Mouse (Mus musculus) cortical plate, adult 2 months (tissue): ENCODE measurements around the gene Bbs10. TPM values are rescaled to one million over a fixed set of nuclear protein-coding genes. Genes with fewer than 3 reads are reported as not detected.

ENCODE experiments used
- H3K27ac ChIP-seq: fragments of 200-500 bp; 2 replicates; pipeline ENCODE4 v1.5.1; 2012; ENCODE audit warnings: low read length, control low read depth, inconsistent platforms; ENCODE audit not compliant: insufficient read depth
- H3K4me1 ChIP-seq: fragments of 200-500 bp; 2 replicates; pipeline ENCODE4 v1.6.1; 2011; ENCODE audit warnings: low read length; ENCODE audit not compliant: control insufficient read depth, insufficient read depth
- H3K4me3 ChIP-seq: fragments of 200-500 bp; 2 replicates; pipeline ENCODE4 v1.5.1; 2011; ENCODE audit warnings: mild to moderate bottlenecking, low read length, control low read depth; ENCODE audit not compliant: insufficient read depth
- CTCF ChIP-seq: fragments of 200-500 bp; IDR thresholded peaks from 2 replicates; pipeline ENCODE4 v1.5.1; 2011; ENCODE audit warnings: mild to moderate bottlenecking, control low read depth, low read length; ENCODE audit not compliant: insufficient read depth; ENCODE audit errors: extremely low read depth
- POLR2A ChIP-seq: fragments of 200-500 bp; IDR thresholded peaks from 2 replicates; pipeline ENCODE4 v1.6.1; 2011; ENCODE audit warnings: mild to moderate bottlenecking, low read length, control low read depth; ENCODE audit not compliant: insufficient read depth; ENCODE audit errors: extremely low read depth
- polyA plus RNA-seq: library from polyadenylated mRNA; depleted of rRNA; stranded (reverse); fragments of >200 nt; gene quantifications from 2 replicates; pipeline ENCODE4 v1.2.3, GENCODE M21; 2012; rRNA removed

The Bbs10 gene
- polyA plus RNA-seq, result 4.7 and 5.0 TPM in 2 replicates

DNA sequence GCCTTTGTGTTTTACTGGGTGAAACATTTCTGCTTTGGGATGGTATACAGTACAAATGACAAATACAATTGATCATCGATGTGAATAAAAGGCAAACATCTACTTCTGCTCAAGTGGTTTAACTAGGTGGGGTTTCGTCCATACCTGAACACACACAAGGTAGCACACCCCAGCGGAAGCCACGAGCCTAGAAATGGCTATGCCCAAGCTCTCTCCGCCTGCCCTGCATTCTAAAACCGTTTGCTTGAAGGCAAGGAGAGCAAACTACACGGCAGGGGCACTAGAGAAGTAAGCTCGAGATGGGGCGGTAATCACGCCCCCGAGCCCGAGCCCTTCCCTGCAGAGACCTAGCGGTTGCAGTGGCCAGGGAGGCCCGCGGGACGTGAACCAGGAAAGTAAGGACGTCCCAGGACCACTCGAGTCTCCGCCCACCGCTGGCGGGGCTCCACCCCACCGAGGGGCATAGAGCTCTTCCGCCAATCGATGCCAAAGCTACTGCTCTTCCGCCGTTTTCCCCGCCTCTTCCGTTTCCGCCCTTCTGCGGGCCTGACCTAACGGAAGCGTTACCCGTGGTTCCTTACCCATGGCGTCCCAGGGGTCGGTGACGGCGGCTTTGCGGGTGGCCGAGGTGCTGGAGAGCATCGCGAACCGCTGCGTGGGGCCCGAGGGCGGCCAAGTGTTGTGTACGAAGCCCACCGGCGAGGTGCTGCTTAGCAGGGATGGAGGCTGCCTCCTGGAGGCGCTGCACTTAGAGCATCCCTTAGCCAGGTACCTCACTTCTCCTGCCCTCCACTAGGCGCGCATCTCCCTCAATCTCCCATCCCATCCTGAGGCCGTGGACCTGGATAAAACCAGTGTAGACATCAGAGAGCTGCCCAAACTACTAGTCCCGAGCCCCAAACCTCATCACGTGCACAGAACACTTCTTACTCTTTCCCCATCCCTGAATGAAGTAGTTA lies at the start of gene Bbs10:
TSS of gene Bbs10 (plus strand) at position 540 of the 959 bp plus-strand sequence.
- Histone ChIP-seq H3K4me1 (peaks cover 3% of the 10 kb centered on the region; the same call in 1 of the 2 replicates), H3K4me3 (peak within 1 kb of the TSS; percentile 73), H3K27ac (peak within 1 kb of the TSS; percentile 90)
- TF ChIP-seq CTCF, result peak; percentile 76
- TF ChIP-seq POLR2A, result peak; percentile 81

DNA sequence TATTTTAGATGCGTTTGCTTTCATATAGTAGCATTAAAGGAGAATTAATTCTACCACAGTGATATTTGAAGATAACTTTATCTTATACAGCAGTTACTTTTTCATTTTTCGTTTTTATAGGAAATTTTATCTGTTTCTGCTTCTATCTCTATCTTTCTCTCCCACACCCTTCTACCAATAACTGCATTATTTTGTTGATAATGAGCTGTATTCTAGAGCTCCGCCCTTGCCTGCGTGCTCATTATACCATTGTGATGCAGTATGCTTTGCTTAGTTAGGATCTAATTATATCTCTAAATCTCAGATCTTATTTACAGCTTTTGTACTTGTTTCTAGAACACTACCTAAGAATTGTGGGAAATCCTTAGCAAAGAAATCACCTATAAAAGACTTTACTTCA lies 48.3 kb upstream of the Bbs10 start:
- Histone ChIP-seq H3K4me3 (peak overlapping the region; percentile 26; the same call in 1 of the 2 replicates), H3K4me1 (peaks cover 4% of the 10 kb centered on the region), H3K27ac (no peak overlapping the region)
- TF ChIP-seq POLR2A (no peak), CTCF (no peak)

DNA sequence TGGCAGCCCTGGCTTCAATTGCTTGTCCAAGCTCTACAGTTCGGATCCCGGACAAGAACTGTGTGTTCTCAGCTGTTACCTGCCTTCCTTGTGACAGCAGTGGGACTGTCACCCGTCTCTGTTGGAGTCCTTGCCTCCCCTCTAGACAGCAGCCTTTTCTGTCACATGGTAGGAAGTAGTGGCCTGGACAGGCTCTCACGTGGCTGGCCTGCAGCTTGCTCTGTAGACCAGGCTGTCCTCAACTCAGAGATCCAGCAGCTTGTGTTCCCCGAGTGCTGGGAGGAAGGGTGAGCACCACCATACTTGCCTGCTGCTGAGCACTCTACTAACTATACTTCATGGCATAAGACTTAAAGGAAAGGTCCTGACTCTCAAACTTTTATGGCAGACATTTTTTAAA lies 46.8 kb upstream of the Bbs10 start:
- Histone ChIP-seq H3K27ac (0 out of 2 replicates have a peak overlapping the region, but pooled peaks have one; percentile 8), H3K4me3 (no peak overlapping the region), H3K4me1 (peaks cover 7% of the 10 kb centered on the region)
- no peak for TF ChIP-seq POLR2A
- no peak for TF ChIP-seq CTCF

DNA sequence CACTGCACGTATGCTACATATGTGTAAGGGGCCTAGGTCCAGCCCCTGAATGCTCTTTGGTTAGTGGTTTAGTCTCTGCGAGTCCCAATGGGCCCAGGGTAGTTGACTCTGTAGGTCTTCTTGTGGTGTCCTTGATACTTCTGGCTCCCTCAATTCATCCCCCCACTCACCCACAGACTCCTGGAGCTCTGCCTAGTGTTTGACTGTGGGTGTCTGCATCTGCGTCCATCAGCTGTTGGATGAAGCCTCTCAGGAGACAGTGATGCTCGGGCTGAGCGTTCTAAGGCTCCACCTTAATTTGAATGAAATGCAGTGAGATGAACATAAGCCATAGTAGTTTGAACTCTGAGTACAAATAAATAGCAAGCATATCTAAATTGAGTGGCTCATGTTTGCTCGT lies 43.3 kb upstream of the Bbs10 start:
- H3K27ac ChIP-seq, result no peak overlapping the region
- TF ChIP-seq POLR2A (no peak), CTCF (no peak)
- peaks cover 7% of the 10 kb centered on the region for H3K4me1 ChIP-seq
- H3K4me3 ChIP-seq, result no peak overlapping the region

DNA sequence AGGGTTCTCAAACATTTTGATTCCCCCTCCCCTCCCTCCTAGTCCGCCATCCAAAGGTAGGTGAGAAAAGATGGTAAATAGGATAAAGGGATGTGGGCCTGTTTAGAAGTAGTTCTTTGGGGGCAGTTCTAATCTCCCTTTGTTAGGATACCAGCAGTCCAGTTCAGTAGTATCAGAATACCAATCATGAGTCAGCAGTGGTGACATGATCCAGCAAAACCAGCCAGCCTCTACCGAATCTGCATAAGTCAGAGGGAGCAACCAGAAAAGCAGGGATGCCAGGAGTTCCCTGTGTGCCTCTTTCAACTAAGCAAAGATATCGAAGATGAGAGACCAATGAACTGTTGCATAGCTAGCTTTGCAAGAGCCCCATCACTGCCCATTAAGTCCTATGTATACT lies 42.3 kb upstream of the Bbs10 start:
- TF ChIP-seq CTCF, result no peak
- TF ChIP-seq POLR2A, result no peak
- Histone ChIP-seq H3K27ac (no peak overlapping the region), H3K4me3 (no peak overlapping the region), H3K4me1 (peaks cover 7% of the 10 kb centered on the region)

DNA sequence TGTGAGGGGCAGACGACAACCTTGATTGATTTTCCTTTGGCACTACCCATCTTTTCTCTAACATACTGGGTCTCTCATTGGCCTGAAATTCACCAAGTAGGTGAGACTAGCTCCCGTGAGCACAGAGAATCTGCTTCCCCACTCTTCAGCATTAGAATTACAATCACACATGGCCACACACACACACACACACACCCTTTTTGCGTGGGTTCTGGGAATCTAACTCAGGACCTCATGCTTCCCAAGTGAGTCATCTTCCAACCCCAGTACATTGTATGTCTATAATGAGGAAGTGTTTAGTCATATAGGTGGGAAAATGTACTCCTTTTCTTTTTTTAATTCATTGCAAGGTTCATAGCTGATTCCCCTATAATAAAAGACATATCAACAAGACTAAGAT lies 41.1 kb upstream of the Bbs10 start:
- Histone ChIP-seq H3K4me1 (peaks cover 6% of the 10 kb centered on the region), H3K4me3 (no peak overlapping the region), H3K27ac (no peak overlapping the region)
- TF ChIP-seq POLR2A (no peak), CTCF (no peak)

DNA sequence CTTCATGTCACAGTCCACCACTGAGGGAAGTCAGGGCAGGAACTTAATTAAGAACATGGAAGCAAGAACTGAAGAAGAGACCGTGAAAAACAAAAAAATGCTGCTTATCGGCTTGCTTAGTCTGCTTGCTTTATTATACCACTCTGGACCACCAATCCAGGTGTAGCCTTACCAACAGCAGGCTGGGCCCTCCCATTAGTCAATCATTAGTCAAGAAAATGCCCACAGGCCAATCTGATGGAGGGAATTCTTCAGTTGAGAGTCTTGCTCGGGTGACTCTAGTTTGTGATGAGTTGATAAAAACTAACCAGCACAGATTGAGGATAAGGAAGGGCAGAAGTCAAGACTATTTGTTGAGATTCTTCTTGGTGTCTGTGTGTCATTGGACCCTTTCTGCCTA lies 40.2 kb upstream of the Bbs10 start:
- no peak overlapping the region for H3K27ac ChIP-seq

DNA sequence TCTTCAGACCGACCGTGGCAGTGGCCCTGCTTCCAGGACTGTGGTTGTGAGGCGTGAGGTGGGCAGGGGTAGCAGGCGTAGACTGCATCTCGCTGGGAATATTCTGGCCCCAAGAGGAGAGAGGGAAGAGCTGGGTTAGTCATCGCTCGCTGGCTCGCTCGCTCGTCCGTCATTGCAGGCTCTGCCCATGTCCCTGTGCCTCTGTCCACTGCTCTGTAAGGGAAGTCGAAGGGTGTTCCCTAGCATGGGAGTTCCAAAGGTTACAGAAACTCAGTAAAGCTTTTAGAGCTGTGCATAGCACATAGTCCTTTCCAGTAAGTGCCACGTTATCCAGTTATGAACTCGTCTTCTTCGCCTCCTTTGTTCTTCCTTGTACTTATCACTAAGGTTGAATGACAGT lies 26.8 kb upstream of the Bbs10 start:
- TF ChIP-seq POLR2A, result no peak
- no peak for TF ChIP-seq CTCF
- H3K4me3 ChIP-seq, result no peak overlapping the region
- no peak overlapping the region for H3K27ac ChIP-seq
- no peaks in the 10 kb centered on the region for H3K4me1 ChIP-seq

More for the DNA sequence above, 40.2 kb upstream of the Bbs10 start:
- no peak for TF ChIP-seq CTCF
- TF ChIP-seq POLR2A, result no peak
- H3K4me3 ChIP-seq, result no peak overlapping the region
- H3K4me1 ChIP-seq, result peaks cover 6% of the 10 kb centered on the region

DNA sequence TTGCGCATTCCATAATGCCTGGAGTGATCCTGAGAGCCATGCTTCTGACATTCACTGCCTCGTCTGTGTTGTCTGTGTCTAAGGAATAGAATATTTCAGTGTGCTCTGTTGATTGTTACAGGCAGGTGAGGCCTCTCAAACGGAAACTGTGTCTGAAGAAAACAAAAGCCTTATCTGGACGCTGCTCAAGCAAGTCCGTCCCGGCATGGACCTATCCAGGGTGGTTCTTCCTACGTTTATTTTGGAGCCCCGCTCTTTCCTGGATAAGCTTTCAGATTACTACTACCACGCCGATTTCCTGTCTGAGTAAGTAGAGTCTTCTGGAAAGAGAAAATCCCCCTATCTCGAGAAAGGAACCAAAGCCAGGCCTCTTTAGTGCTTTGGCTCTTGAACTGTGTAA lies 25.6 kb upstream of the Bbs10 start:
- Histone ChIP-seq H3K4me3 (no peak overlapping the region), H3K27ac (no peak overlapping the region), H3K4me1 (no peaks in the 10 kb centered on the region)
- TF ChIP-seq POLR2A, result no peak
- no peak for TF ChIP-seq CTCF
